Mouse (Mus musculus): ENCODE data around the gene Prcd. TPM values are rescaled to one million over a fixed set of nuclear protein-coding genes. Genes with fewer than 3 reads are reported as not detected.

The Prcd gene
- total and polyA plus RNA-seq, 3 experiments, result not detected

GRCm38 (mm10) chr11:116672595-116672994 is 19.3 kb downstream of the Prcd start:
- no peak for TF ChIP-seq ELF1 (IDR thresholded peaks at IDR 0.05; ENCODE audit: low read depth, low read length)
- TF ChIP-seq TCF12 (IDR thresholded peaks at IDR 0.05; ENCODE audit: low read depth, low read length), result no peak
- no peak for TF ChIP-seq MAX (IDR thresholded peaks at IDR 0.05; ENCODE audit: low read length)
- no peak for TF ChIP-seq MXI1 (IDR thresholded peaks at IDR 0.05; ENCODE audit: low read depth, low read length)
- TF ChIP-seq USF2 (conservative IDR thresholded peaks at IDR 0.05; ENCODE audit: low read depth, low read length), result no peak
- TF ChIP-seq NELFE (IDR thresholded peaks at IDR 0.05; ENCODE audit: low read depth, low read length), result no peak
- TF ChIP-seq SIN3A (IDR thresholded peaks at IDR 0.05; ENCODE audit: low read length), result 0 out of 2 replicates have a peak, but pooled peaks have one; percentile 18
- no peak for TF ChIP-seq JUN (IDR thresholded peaks at IDR 0.05; ENCODE audit: insufficient read depth, low read depth, low read length)
- TF ChIP-seq KAT2A (IDR thresholded peaks at IDR 0.05; ENCODE audit: insufficient replicate concordance, low read length), result no peak
- TF ChIP-seq MAFK (IDR thresholded peaks at IDR 0.05; ENCODE audit: insufficient replicate concordance, low read length), result 0 out of 2 replicates have a peak, but pooled peaks have one; percentile 4
- TF ChIP-seq CHD2 (IDR thresholded peaks at IDR 0.05; ENCODE audit: low read length), result no peak; the same call in 1 of the 2 replicates
- no peak for TF ChIP-seq PAX5 (IDR thresholded peaks at IDR 0.05; ENCODE audit: low read length)
- TF ChIP-seq TBP (conservative IDR thresholded peaks at IDR 0.05; ENCODE audit: low read depth, low read length), result no peak
- TF ChIP-seq MAZ (IDR thresholded peaks at IDR 0.05; ENCODE audit: low read depth, low read length), result no peak
- TF ChIP-seq MEF2A (IDR thresholded peaks at IDR 0.05; ENCODE audit: borderline replicate concordance, low read depth, low read length), result no peak
- peak; percentile 44; the same call in 1 of the 2 replicates for TF ChIP-seq POLR2A (IDR thresholded peaks at IDR 0.05; ENCODE audit: low read depth, low read length)
- DNase-seq (ENCODE audit: extremely low read depth), result peak; percentile 65
- Histone ChIP-seq H3K4me3 (replicated peaks in 1 of 3; ENCODE audit: low read depth in 2 of 3, low read length in 2 of 3, poor library complexity in 1 of 3) (peak overlapping the region; percentile 67 to 99 (median 88)), H3K27me3 (replicated peaks) (no peaks in the 10 kb centered on the region), H3K36me3 (replicated peaks in 1 of 2; ENCODE audit: control insufficient read depth in 1 of 2, insufficient read depth in 1 of 2, low read length in 1 of 2) (peaks cover 45 to 51% of the 10 kb centered on the region in 2 experiments), H3K9ac (ENCODE audit: insufficient read depth, low read depth) (peak overlapping the region; percentile 96), H3K27ac (ENCODE audit: insufficient read depth, low read depth) (no peak overlapping the region), H3K79me2 (replicated peaks; ENCODE audit: control insufficient read depth, extremely low read depth, insufficient read depth, poor library complexity, severe bottlenecking) (peaks cover 42% of the 10 kb centered on the region), H3K4me2 (ENCODE audit: insufficient read depth, low read depth, poor library complexity, severe bottlenecking) (peak overlapping the region; percentile 78), H3K4me1 (ENCODE audit: control insufficient read depth in 1 of 2, insufficient read depth in 2 of 2) (peaks cover 34 to 78% of the 10 kb centered on the region in 2 experiments), H3K9me3 (replicated peaks; ENCODE audit: low read length) (no peaks in the 10 kb centered on the region)
- in situ Hi-C loops (cut with MboI; ENCODE audit: low pct_ligation_motif_present, low pct_unique_long_range_greater_than_20kb, low sequenced_read_pairs) (loop anchor here (25.0 kb wide), 1 partner anchor 515 kb away; the partner anchor contains the start of gene Sept9), dilution Hi-C loops (cut with MboI; ENCODE audit: extremely low pct_ligation_motif_present, extremely low pct_unique_long_range_greater_than_20kb, low sequenced_read_pairs) (no loop called here)

- Histone ChIP-seq H3K4me1 (ENCODE audit: control insufficient read depth in 1 of 2, insufficient read depth in 2 of 2) (peaks cover 29 to 69% of the 10 kb centered on the region in 2 experiments), H3K79me2 (replicated peaks; ENCODE audit: control insufficient read depth, extremely low read depth, insufficient read depth, poor library complexity, severe bottlenecking) (peaks cover 42% of the 10 kb centered on the region), H3K9ac (ENCODE audit: insufficient read depth, low read depth) (peak overlapping the region; percentile 96; the same call in 1 of the 2 replicates), H3K36me3 (replicated peaks in 1 of 2; ENCODE audit: control insufficient read depth in 1 of 2, insufficient read depth in 1 of 2, low read length in 1 of 2) (peaks cover 50 to 59% of the 10 kb centered on the region in 2 experiments), H3K4me3 (replicated peaks in 1 of 3; ENCODE audit: low read depth in 2 of 3, low read length in 2 of 3, poor library complexity in 1 of 3) (peak overlapping the region in 2 of 3 experiments; percentile 67 to 88), H3K27ac (ENCODE audit: insufficient read depth, low read depth) (no peak overlapping the region), H3K27me3 (replicated peaks) (no peaks in the 10 kb centered on the region), H3K9me3 (replicated peaks; ENCODE audit: low read length) (no peaks in the 10 kb centered on the region), H3K4me2 (ENCODE audit: insufficient read depth, low read depth, poor library complexity, severe bottlenecking) (peak overlapping the region; percentile 78)
- TF ChIP-seq SMC3 (IDR thresholded peaks at IDR 0.05; ENCODE audit: low read depth, low read length) (no peak), MYC (IDR thresholded peaks at IDR 0.05; ENCODE audit: low read depth, low read length) (0 out of 2 replicates have a peak, but pooled peaks have one; percentile 10)
- dilution Hi-C loops (cut with MboI; ENCODE audit: extremely low pct_ligation_motif_present, extremely low pct_unique_long_range_greater_than_20kb, low sequenced_read_pairs), result no loop called here
- no peak for DNase-seq (ENCODE audit: extremely low read depth)
- in situ Hi-C loops (cut with MboI; ENCODE audit: low pct_ligation_motif_present, low pct_unique_long_range_greater_than_20kb, low sequenced_read_pairs), result loop anchor here (25.0 kb wide), 1 partner anchor 514 kb away; the partner anchor contains the start of gene Sept9
These were observed 20.1 kb downstream of the Prcd start for GRCm38 (mm10) chr11:116673410-116673809.
